Mouse (Mus musculus): ENCODE measurements around the gene H2-Q4.

DNA sequence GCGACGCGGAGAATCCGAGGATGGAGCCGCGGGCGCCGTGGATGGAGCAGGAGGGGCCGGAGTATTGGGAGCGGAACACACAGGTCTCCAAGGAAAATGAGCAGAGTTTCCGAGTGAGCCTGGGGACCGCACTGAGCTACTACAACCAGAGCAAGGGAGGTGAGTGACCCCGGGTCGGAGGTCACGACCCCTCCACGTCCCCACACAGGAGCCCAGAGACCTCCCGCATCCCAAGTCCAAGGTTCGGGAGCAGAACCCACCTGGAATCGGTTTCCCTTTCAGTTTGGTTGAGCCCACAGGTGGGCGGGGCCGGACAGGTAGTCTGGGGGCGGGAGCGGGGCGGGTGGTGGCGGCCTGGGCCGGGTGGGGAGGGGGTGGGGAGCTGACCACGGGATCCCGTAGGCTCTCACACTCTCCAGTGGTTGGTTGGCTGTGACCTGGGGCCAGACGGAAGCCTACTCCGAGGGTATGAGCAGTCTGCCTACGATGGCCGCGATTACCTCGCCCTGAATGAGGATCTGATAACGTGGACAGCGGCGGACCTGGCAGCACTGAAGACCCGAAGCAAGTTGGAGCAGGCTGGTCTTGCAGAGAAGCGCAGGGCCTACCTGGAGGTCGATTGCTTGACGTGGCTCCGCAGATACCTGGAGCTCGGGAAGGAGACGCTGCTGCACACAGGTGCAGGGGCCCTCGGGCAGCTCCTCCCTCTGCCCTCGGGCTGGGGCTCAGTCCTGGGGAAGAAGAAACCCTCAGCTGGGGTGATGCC, 36.5 kb upstream of the H2-Q4 start:
- TF ChIP-seq POLR2A (IDR thresholded peaks at IDR 0.05; ENCODE audit: low read depth, low read length) (no peak), CTCF (IDR thresholded peaks at IDR 0.05; ENCODE audit: extremely low read depth, insufficient read depth, insufficient read length, insufficient replicate concordance) (no peak)
